Mouse (Mus musculus): Measurements from ENCODE around the gene Smurf1.

DNA sequence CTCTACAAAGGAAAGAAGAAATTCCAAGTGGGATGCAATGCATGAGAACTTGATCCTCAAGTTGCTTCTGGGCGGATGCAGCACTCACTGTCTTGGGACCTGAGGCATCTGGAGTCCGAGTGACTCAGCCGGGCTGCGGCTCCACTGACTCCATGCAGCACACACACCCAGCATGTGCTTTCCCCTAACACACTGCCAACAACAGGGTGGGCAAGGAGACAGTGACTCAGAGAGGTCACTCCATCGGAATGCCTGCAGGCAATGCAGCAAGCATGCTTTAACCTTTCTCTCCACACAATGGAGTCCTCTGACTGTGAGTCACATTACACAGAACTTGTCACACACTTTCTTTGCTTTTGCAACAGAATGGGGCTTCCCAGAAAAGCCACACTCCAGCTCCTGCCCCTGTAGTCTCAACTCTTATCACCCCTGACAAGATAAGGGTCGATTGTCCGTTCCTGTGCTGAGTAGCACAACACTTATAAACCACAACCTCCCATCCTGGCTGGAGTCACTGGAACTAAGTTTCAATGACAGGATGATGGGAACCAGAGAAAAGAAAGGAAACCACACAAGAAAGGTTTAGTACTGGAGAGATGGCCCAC lies 67.1 kb downstream of the Smurf1 start:
- TF ChIP-seq CTCF (IDR thresholded peaks at IDR 0.05; ENCODE audit: extremely low read depth, insufficient read length, insufficient replicate concordance, low read depth, low read length) (no peak), POLR2A (IDR thresholded peaks at IDR 0.05; ENCODE audit: low read depth, low read length) (no peak)
